Mouse (Mus musculus): ENCODE results near the gene Prdm5.

DNA sequence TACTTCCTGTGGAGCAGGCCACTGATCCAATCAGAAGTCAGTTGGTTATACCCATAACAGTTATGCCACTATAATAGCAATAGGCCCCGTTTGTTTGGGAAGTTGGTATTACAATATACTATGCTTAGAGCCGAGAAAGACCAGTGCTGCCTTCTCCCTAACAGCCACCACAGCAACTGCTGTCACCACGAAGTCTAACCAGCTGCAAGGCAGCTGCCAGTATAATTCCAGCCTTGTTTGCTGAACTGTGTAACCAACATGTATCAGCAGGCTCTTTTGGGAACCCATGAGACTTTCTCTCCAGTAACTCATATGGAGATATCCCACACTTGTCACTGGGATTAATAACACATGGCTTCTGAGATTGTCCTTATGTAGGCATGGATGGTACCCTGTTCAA lies 19.6 kb downstream of the Prdm5 start:
- TF ChIP-seq CTCF (IDR thresholded peaks at IDR 0.05; ENCODE audit: low read depth), result no peak
- TF ChIP-seq EP300 (IDR thresholded peaks at IDR 0.05; ENCODE audit: low read depth), result no peak
